Mouse (Mus musculus): ENCODE measurements around the gene Mosmo.

DNA sequence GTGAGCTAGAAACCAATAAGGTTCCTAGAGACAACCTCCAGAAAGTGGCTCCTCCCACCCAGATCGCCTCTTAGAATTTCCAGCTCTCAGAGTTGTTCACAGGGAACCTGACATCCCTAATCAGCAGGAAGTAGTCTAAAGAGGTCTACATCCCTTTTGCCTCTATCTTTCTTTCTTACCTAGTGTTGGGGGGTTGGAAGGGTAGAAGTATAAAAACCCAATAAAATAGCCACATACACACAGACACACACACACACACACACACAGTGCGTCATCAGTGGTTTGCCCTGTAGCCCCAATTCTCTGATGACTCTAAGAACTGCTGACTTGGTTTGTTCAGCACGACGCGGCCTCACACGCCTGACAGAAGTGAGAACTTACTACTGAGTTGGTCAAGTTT lies 22.2 kb downstream of the Mosmo start:
- TF ChIP-seq CTCF (IDR thresholded peaks at IDR 0.05; ENCODE audit: borderline replicate concordance, extremely low read depth, insufficient read depth, insufficient read length) (no peak), POLR2A (IDR thresholded peaks at IDR 0.05; ENCODE audit: borderline replicate concordance, extremely low read depth, insufficient read depth, insufficient read length, poor library complexity, severe bottlenecking) (no peak)
